Mouse (Mus musculus) thymus, adult 2 months (tissue): ENCODE measurements at regions not wholly inside any gene's neighbourhood (a gene's known extent, or its start where the extent isn't known, plus 50 kb on each side); places are given as distances from the start of the nearest gene placed in this dataset.

ENCODE experiments used
- CTCF ChIP-seq: fragments of 200-500 bp; IDR thresholded peaks from 2 replicates; pipeline ENCODE4 v1.5.1; 2012; ENCODE audit warnings: mild to moderate bottlenecking, control low read depth, low read length, moderate library complexity, borderline replicate concordance; ENCODE audit not compliant: control insufficient read depth, poor library complexity, insufficient read depth; ENCODE audit errors: extremely low read depth
- POLR2A ChIP-seq: fragments of 200-500 bp; IDR thresholded peaks from 2 replicates; pipeline ENCODE4 v1.6.1; 2012; ENCODE audit warnings: mild to moderate bottlenecking, low read length, control low read depth, moderate library complexity; ENCODE audit not compliant: control insufficient read depth, poor library complexity, insufficient read depth; ENCODE audit errors: extremely low read depth

DNA sequence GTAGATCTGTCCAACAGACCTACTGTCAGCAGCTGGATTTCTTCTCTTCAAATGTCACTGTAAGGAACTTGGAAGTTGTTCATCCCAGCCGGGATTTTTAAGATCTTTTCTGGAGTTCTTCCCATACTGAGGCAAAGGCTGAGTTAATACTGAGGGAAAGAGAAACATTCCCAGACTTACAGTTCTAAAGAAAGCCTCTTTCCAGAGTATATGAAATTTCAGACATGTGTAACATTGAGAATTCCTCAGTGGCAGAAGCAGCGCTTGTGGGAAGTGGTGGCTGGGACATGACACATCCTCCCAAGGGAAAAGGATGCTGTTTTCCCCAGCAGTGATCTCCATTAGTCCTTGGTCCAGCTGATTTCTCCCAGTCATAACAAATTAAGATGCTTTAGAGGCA is 556.8 kb upstream of the Tle4 start:
- TF ChIP-seq CTCF (no peak), POLR2A (no peak)
